Mouse (Mus musculus) neural tube, embryonic 13.5 days (tissue): ENCODE results near the gene Cacnb4. TPM values are rescaled to one million over a fixed set of nuclear protein-coding genes. Genes with fewer than 3 reads are reported as not detected.
A peak's percentile ranks its signal among the peaks of the same experiment; 100 is the strongest.

Experiments used
- ATAC-seq: fragments of 200-750 bp; cut with Nextera tagmentation; 2 replicates; pipeline ENCODE4 v1.8.0; 2017; ENCODE audit warnings: low read depth, mild to moderate bottlenecking, moderate TSS enrichment, moderate library complexity
- H3K27ac ChIP-seq: fragments of 300-500 bp; sonication (generic); replicated peaks from 2 replicates; pipeline ENCODE4 v1.5.1; 2015; ENCODE audit warnings: moderate library complexity, mild to moderate bottlenecking, inconsistent platforms
- H3K27me3 ChIP-seq: fragments of 300-500 bp; sonication (generic); 2 replicates; pipeline ENCODE4 v1.6.1; 2015; ENCODE audit warnings: mild to moderate bottlenecking, inconsistent platforms
- H3K36me3 ChIP-seq: fragments of 300-500 bp; sonication (generic); 2 replicates; pipeline ENCODE4 v1.6.1; 2015; ENCODE audit warnings: mild to moderate bottlenecking, inconsistent platforms
- H3K4me1 ChIP-seq: fragments of 300-500 bp; sonication (generic); replicated peaks from 2 replicates; pipeline ENCODE4 v1.6.1; 2015; ENCODE audit warnings: inconsistent platforms
- H3K4me2 ChIP-seq: fragments of 300-500 bp; sonication (generic); 2 replicates; pipeline ENCODE4 v1.6.1; 2015; ENCODE audit warnings: inconsistent platforms, mild to moderate bottlenecking, moderate library complexity
- H3K4me3 ChIP-seq: fragments of 300-500 bp; sonication (generic); 2 replicates; pipeline ENCODE4 v1.5.1; 2015; ENCODE audit warnings: mild to moderate bottlenecking, inconsistent platforms
- H3K9ac ChIP-seq: fragments of 300-500 bp; sonication (generic); 2 replicates; pipeline ENCODE4 v1.6.1; 2015; ENCODE audit warnings: moderate library complexity, mild to moderate bottlenecking, inconsistent platforms
- H3K9me3 ChIP-seq: fragments of 300-500 bp; sonication (generic); 2 replicates; pipeline ENCODE4 v1.6.1; 2016; ENCODE audit warnings: inconsistent platforms
- WGBS: fragments of 180-500 bp; shearing (Covaris S2); methylation state at CpG from one replicate; pipeline ENCODE4 v1.1.7; 2015; 5-methylcytosine and 5-hydroxymethylcytosine counted together
- polyA plus RNA-seq: library from polyadenylated mRNA; unstranded; fragments of >200 nt; fragmentation: Nextera tagmentation; extraction: Ambion mirVana; gene quantifications from 2 replicates; pipeline ENCODE4 v1.2.1, GENCODE M21; 2015

The Cacnb4 gene
- polyA plus RNA-seq, 1 experiment from 2014 or later = 12.7 TPM

- Histone ChIP-seq H3K9me3 (peaks cover 8% of the 10 kb centered on the region; the same call in 1 of the 2 replicates), H3K4me2 (peak overlapping the region; percentile 59), H3K9ac (peak overlapping the region; percentile 75), H3K4me3 (peak overlapping the region; percentile 45), H3K27me3 (no peaks in the 10 kb centered on the region), H3K27ac (peak overlapping the region; percentile 80; the same call in 1 of the 2 replicates), H3K4me1 (peaks cover 34% of the 10 kb centered on the region), H3K36me3 (peaks cover 15% of the 10 kb centered on the region; the same call in 1 of the 2 replicates)
- WGBS = 74% methylated on average over 4 of the region's 4 CpGs
- no peak for ATAC-seq
Observed at GRCm38 (mm10) chr2:52556961-52557326, 119.7 kb downstream of the Cacnb4 start.

- peak overlapping the region; percentile 45 for H3K4me3 ChIP-seq
- H3K9ac ChIP-seq = peak overlapping the region; percentile 75
- H3K36me3 ChIP-seq = peaks cover 15% of the 10 kb centered on the region; the same call in 1 of the 2 replicates
- no peak overlapping the region for H3K27ac ChIP-seq
- WGBS = 83% methylated on average over 20 of the region's 20 CpGs
- H3K4me2 ChIP-seq = peak overlapping the region; percentile 59
- ATAC-seq = no peak
- H3K4me1 ChIP-seq = peaks cover 34% of the 10 kb centered on the region
- H3K9me3 ChIP-seq = peaks cover 8% of the 10 kb centered on the region; the same call in 1 of the 2 replicates
- no peaks in the 10 kb centered on the region for H3K27me3 ChIP-seq
Observed at GRCm38 (mm10) chr2:52556298-52556960, 120.2 kb downstream of the Cacnb4 start.

- Histone ChIP-seq H3K4me2 (no peak overlapping the region), H3K36me3 (peaks cover 10% of the 10 kb centered on the region; the same call in 1 of the 2 replicates), H3K27ac (no peak overlapping the region), H3K9ac (no peak overlapping the region), H3K9me3 (peaks cover 5% of the 10 kb centered on the region; the same call in 1 of the 2 replicates), H3K4me1 (no peaks in the 10 kb centered on the region), H3K4me3 (no peak overlapping the region), H3K27me3 (no peaks in the 10 kb centered on the region)
- no peak for ATAC-seq
- WGBS = 95% methylated on average over 3 of the region's 3 CpGs
Observed at GRCm38 (mm10) chr2:52548401-52548800, 128.2 kb downstream of the Cacnb4 start.

GRCm38 (mm10) chr2:52547331-52547730 is 129.3 kb downstream of the Cacnb4 start:
- Histone ChIP-seq H3K27me3 (no peaks in the 10 kb centered on the region), H3K36me3 (0 out of 2 replicates have a peak, but pooled peaks cover 4% of the 10 kb centered on the region), H3K9me3 (no peaks in the 10 kb centered on the region), H3K9ac (no peak overlapping the region), H3K4me1 (no peaks in the 10 kb centered on the region), H3K4me2 (no peak overlapping the region), H3K27ac (no peak overlapping the region), H3K4me3 (no peak overlapping the region)
- WGBS = 89% methylated on average over 11 of the region's 11 CpGs
- ATAC-seq = no peak

- 0 out of 2 replicates have a peak, but pooled peaks cover 4% of the 10 kb centered on the region for H3K36me3 ChIP-seq
- 84% methylated on average over 2 of the region's 2 CpGs for WGBS
- no peak for ATAC-seq
Observed at GRCm38 (mm10) chr2:52544527-52544926, 132.1 kb downstream of the Cacnb4 start.

GRCm38 (mm10) chr2:52541068-52541467 is 135.6 kb downstream of the Cacnb4 start:
- H3K4me2 ChIP-seq = no peak overlapping the region
- no peak for ATAC-seq
- no peak overlapping the region for H3K4me3 ChIP-seq
- H3K27me3 ChIP-seq = no peaks in the 10 kb centered on the region
- no peaks in the 10 kb centered on the region for H3K9me3 ChIP-seq
- H3K4me1 ChIP-seq = no peaks in the 10 kb centered on the region
- WGBS = 91% methylated on average over 4 of the region's 4 CpGs
- 0 out of 2 replicates have a peak, but pooled peaks cover 4% of the 10 kb centered on the region for H3K36me3 ChIP-seq
- H3K9ac ChIP-seq = no peak overlapping the region
- no peak overlapping the region for H3K27ac ChIP-seq

More at GRCm38 (mm10) chr2:52544527-52544926, 132.1 kb downstream of the Cacnb4 start:
- no peaks in the 10 kb centered on the region for H3K9me3 ChIP-seq
- H3K4me3 ChIP-seq = no peak overlapping the region
- H3K27me3 ChIP-seq = no peaks in the 10 kb centered on the region
- no peak overlapping the region for H3K4me2 ChIP-seq
- H3K9ac ChIP-seq = no peak overlapping the region
- no peaks in the 10 kb centered on the region for H3K4me1 ChIP-seq
- H3K27ac ChIP-seq = no peak overlapping the region

- no peak overlapping the region for H3K4me2 ChIP-seq
- H3K4me3 ChIP-seq = no peak overlapping the region
- H3K9me3 ChIP-seq = no peaks in the 10 kb centered on the region
- H3K9ac ChIP-seq = no peak overlapping the region
- no peak overlapping the region for H3K27ac ChIP-seq
- no peaks in the 10 kb centered on the region for H3K27me3 ChIP-seq
- ATAC-seq = no peak
- H3K4me1 ChIP-seq = no peaks in the 10 kb centered on the region
- WGBS = 89% methylated on average over 6 of the region's 6 CpGs
- H3K36me3 ChIP-seq = no peaks in the 10 kb centered on the region
Observed at GRCm38 (mm10) chr2:52539318-52539717, 137.3 kb downstream of the Cacnb4 start.

GRCm38 (mm10) chr2:52537645-52538044 is 139.0 kb downstream of the Cacnb4 start:
- H3K4me2 ChIP-seq = no peak overlapping the region
- H3K9ac ChIP-seq = no peak overlapping the region
- no peaks in the 10 kb centered on the region for H3K27me3 ChIP-seq
- no peak overlapping the region for H3K27ac ChIP-seq
- no peaks in the 10 kb centered on the region for H3K9me3 ChIP-seq
- H3K36me3 ChIP-seq = no peaks in the 10 kb centered on the region
- no peak for ATAC-seq
- no peak overlapping the region for H3K4me3 ChIP-seq
- no peaks in the 10 kb centered on the region for H3K4me1 ChIP-seq
- WGBS = 91% methylated on average over 3 of the region's 3 CpGs

GRCm38 (mm10) chr2:52537155-52537554 is 139.5 kb downstream of the Cacnb4 start:
- H3K4me1 ChIP-seq = no peaks in the 10 kb centered on the region
- no peaks in the 10 kb centered on the region for H3K36me3 ChIP-seq
- H3K9me3 ChIP-seq = no peaks in the 10 kb centered on the region
- H3K9ac ChIP-seq = no peak overlapping the region
- WGBS = 83% methylated on average over 9 of the region's 9 CpGs
- no peak overlapping the region for H3K4me3 ChIP-seq
- H3K4me2 ChIP-seq = no peak overlapping the region
- no peak for ATAC-seq
- no peaks in the 10 kb centered on the region for H3K27me3 ChIP-seq
- H3K27ac ChIP-seq = no peak overlapping the region

- H3K27me3 ChIP-seq = no peaks in the 10 kb centered on the region
- 87% methylated on average over 4 of the region's 4 CpGs for WGBS
- no peak for ATAC-seq
- no peak overlapping the region for H3K4me3 ChIP-seq
- no peak overlapping the region for H3K9ac ChIP-seq
- H3K27ac ChIP-seq = no peak overlapping the region
- no peak overlapping the region for H3K4me2 ChIP-seq
- no peaks in the 10 kb centered on the region for H3K4me1 ChIP-seq
- H3K9me3 ChIP-seq = no peaks in the 10 kb centered on the region
- no peaks in the 10 kb centered on the region for H3K36me3 ChIP-seq
Observed at GRCm38 (mm10) chr2:52536511-52536910, 140.1 kb downstream of the Cacnb4 start.

GRCm38 (mm10) chr2:52533696-52534095 is 142.9 kb downstream of the Cacnb4 start:
- Histone ChIP-seq H3K9me3 (no peaks in the 10 kb centered on the region), H3K36me3 (no peaks in the 10 kb centered on the region), H3K27me3 (no peaks in the 10 kb centered on the region), H3K27ac (no peak overlapping the region), H3K4me1 (no peaks in the 10 kb centered on the region), H3K4me2 (no peak overlapping the region), H3K9ac (no peak overlapping the region), H3K4me3 (no peak overlapping the region)
- no peak for ATAC-seq
- 86% methylated on average over 5 of the region's 5 CpGs for WGBS

- Histone ChIP-seq H3K4me3 (no peak overlapping the region), H3K4me1 (no peaks in the 10 kb centered on the region), H3K9me3 (no peaks in the 10 kb centered on the region), H3K4me2 (no peak overlapping the region), H3K9ac (no peak overlapping the region), H3K27me3 (no peaks in the 10 kb centered on the region), H3K27ac (no peak overlapping the region), H3K36me3 (no peaks in the 10 kb centered on the region)
- ATAC-seq = no peak
- 85% methylated on average over 2 of the region's 2 CpGs for WGBS
Observed at GRCm38 (mm10) chr2:52530521-52530920, 146.1 kb downstream of the Cacnb4 start.

GRCm38 (mm10) chr2:52529245-52529644 is 147.4 kb downstream of the Cacnb4 start:
- Histone ChIP-seq H3K27ac (no peak overlapping the region), H3K27me3 (no peaks in the 10 kb centered on the region), H3K9ac (no peak overlapping the region), H3K9me3 (no peaks in the 10 kb centered on the region), H3K4me1 (no peaks in the 10 kb centered on the region), H3K36me3 (no peaks in the 10 kb centered on the region), H3K4me2 (no peak overlapping the region), H3K4me3 (no peak overlapping the region)
- ATAC-seq = no peak
- 82% methylated on average over 7 of the region's 7 CpGs for WGBS
